In the genomic region with DNA sequence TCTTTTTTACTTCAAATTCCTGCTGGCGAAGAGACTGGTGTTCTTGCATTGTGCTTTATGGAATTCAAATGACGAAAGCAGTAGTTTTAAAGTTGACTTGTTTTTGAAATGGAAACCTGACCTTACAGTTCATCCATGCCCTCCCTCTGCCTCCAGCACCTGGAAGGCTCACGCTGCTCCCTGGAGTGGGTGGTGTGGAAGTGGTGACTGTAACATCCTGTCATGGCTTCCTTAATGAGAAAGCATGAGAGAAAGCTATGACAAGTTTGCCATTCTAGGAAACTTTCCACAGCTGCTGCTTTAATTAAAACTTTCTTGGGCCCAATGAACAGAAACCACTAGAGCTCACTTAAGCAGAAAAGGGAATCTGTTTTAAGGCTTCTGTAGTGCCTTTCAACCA, we compare ENCODE assay signal across 16 mouse cellular contexts.
"Had no signal": no experiment of that assay in that cellular context is flagged by ENCODE, and none has a peak within 500 bp of the region (broad histone marks: within the 10 kb centered on the region; RNA-seq: fewer than 3 reads in every experiment).

No protein-coding gene starts in this region.

- H3K4me3 ChIP-seq: liver, embryonic 12.5 days; midbrain, embryonic 10.5 days; neural tube, embryonic 12.5 days had no signal

- H3K9me3 ChIP-seq: liver, embryonic 12.5 days; midbrain, embryonic 10.5 days; neural tube, embryonic 12.5 days had no signal

- H3K4me2 ChIP-seq: liver, embryonic 12.5 days; lung, embryonic 14.5 days; neural tube, embryonic 12.5 days had no signal

- H3K9ac ChIP-seq: liver, embryonic 12.5 days; lung, embryonic 14.5 days; neural tube, embryonic 12.5 days had no signal

- H3K27ac ChIP-seq: kidney, postnatal 0 days; liver, embryonic 12.5 days; midbrain, embryonic 10.5 days; neural tube, embryonic 12.5 days; stomach, postnatal 0 days had no signal

- ATAC-seq: liver, embryonic 12.5 days had no signal

- H3K36me3 ChIP-seq: liver, embryonic 12.5 days; midbrain, embryonic 10.5 days; neural tube, embryonic 12.5 days had no signal

- DNase-seq: kidney, adult 11 months; kidney, adult 9 months; kidney, postnatal 36 days; layer of hippocampus, adult 9-11 months; layer of hippocampus, postnatal 36 days; lung, embryonic 14.5 days; lung, postnatal 10 days; lung, postnatal 4 days; midbrain, embryonic 14.5 days; right cerebral cortex, postnatal 14 days; thymus, postnatal 4 days had no signal

- H3K27me3 ChIP-seq: liver, embryonic 12.5 days; neural tube, embryonic 12.5 days had no signal
